ENCODE assay signal across 9 mouse cellular contexts in genomic region chr7:65357538-65357937, GRCm38 (mm10).
DNase-seq lines count a peak whose midpoint lies in the region; TF ChIP-seq lines count a peak whose summit lies in the region.
"Had no signal": no experiment of that assay in that cellular context is flagged by ENCODE, and none has a peak within 500 bp of the region (broad histone marks: within the 10 kb centered on the region; RNA-seq: fewer than 3 reads in every experiment).

No protein-coding gene starts in this region.

- TF ChIP-seq EP300 in heart, adult 2 months (IDR thresholded peaks at IDR 0.05; ENCODE audit: insufficient read depth, low read depth, low read length): no peak

- no peak for TF ChIP-seq CTCF in heart, adult 2 months (IDR thresholded peaks at IDR 0.05)

- no peak overlapping the region for H3K4me3 ChIP-seq in heart, adult 2 months

- no peak overlapping the region for H3K9ac ChIP-seq in heart, adult 2 months (ENCODE audit: low read depth, low read length)

- WGBS in heart, adult 2 months: 4% methylated on average over 1 of the region's 1 CpGs

- peaks cover 28% of the 10 kb centered on the region for H3K4me1 ChIP-seq in heart, adult 2 months (ENCODE audit: control insufficient read depth, insufficient read depth, low read length)

- intact Hi-C loops in heart, adult 2 months (cut with DNase I): no loop called here
- intact Hi-C loops in heart, postnatal 25 days (cut with DNase I): no loop called here

- peaks cover under 1% of the 10 kb centered on the region; the same call in 1 of the 2 replicates for H3K79me2 ChIP-seq in heart, adult 2 months (replicated peaks; ENCODE audit: control insufficient read depth, insufficient read depth, low read length)

- H3K27ac ChIP-seq in heart, adult 2 months: peak overlapping the region; percentile 6
- H3K27ac ChIP-seq: macrophage had no signal

- H3K36me3 ChIP-seq in heart, adult 2 months (ENCODE audit: control insufficient read depth, insufficient read depth, low read length): peaks cover 53% of the 10 kb centered on the region

- no peaks in the 10 kb centered on the region for H3K27me3 ChIP-seq in heart, adult 2 months (ENCODE audit: control insufficient read depth, insufficient read depth, low read length)

- DNase-seq in heart, adult 2 months: peak in 1 of 2 experiments; percentile 48
- DNase-seq in heart, postnatal 25 days (ENCODE audit: low spot score): no peak
- DNase-seq in adrenal gland, postnatal 25 days: peak; percentile 21
- peak; percentile 58 for DNase-seq in heart, adult 8-10 months (ENCODE audit: low spot score)
- peak; percentile 39 to 62 for DNase-seq in kidney, postnatal 25 days
- DNase-seq in lung, postnatal 10 days: peak; percentile 82
- no peak for DNase-seq in thymus, postnatal 0 days (ENCODE audit: low spot score)
- DNase-seq in urinary bladder, postnatal 4 days (ENCODE audit: low spot score in 2 of 2): no peak

- TF ChIP-seq POLR2A in heart, adult 2 months (IDR thresholded peaks at IDR 0.05; ENCODE audit: insufficient read depth, low read depth, low read length): no peak

Comparison
In these comparisons a context has a peak if more than half of its experiments do, and no peak if none do; other contexts are left out.
1. DNase-seq: peak in adrenal gland, postnatal 25 days (single experiment), heart, adult 8-10 months (single experiment), kidney, postnatal 25 days (2 of 2) and lung, postnatal 10 days (single experiment); none in heart, postnatal 25 days (single experiment), thymus, postnatal 0 days (single experiment) and urinary bladder, postnatal 4 days (0 of 2).